Mouse (Mus musculus): ENCODE measurements at regions not wholly inside any gene's neighbourhood (a gene's known extent, or its start where the extent isn't known, plus 50 kb on each side); places are given as distances from the start of the nearest gene placed in this dataset.

- Histone ChIP-seq H3K9me3 (ENCODE audit: control insufficient read depth, low read length) (no peaks in the 10 kb centered on the region), H3K9ac (ENCODE audit: low read depth, low read length) (no peak overlapping the region), H3K4me3 (ENCODE audit: low read length) (no peak overlapping the region), H3K27me3 (ENCODE audit: control insufficient read depth, insufficient read depth, low read length) (no peaks in the 10 kb centered on the region), H3K36me3 (ENCODE audit: control insufficient read depth, insufficient read depth, low read length) (no peaks in the 10 kb centered on the region), H3K4me2 (replicated peaks; ENCODE audit: low read depth, low read length) (no peak overlapping the region), H3K4me1 (ENCODE audit: control insufficient read depth, insufficient read depth, low read length) (no peaks in the 10 kb centered on the region), H3K27ac (ENCODE audit: low read depth, low read length) (no peak overlapping the region)
- 91% methylated on average over 7 of the region's 7 CpGs for WGBS
- ATAC-seq (ENCODE audit: low FRiP score, low TSS enrichment) = no peak
These were observed 72.9 kb upstream of the Vstm2b start for GRCm38 (mm10) chr7:40825141-40825742.

- no peaks in the 10 kb centered on the region for H3K4me1 ChIP-seq (ENCODE audit: control insufficient read depth, insufficient read depth, low read length)
- no peak overlapping the region for H3K4me3 ChIP-seq (ENCODE audit: low read length)
- no peak overlapping the region for H3K9ac ChIP-seq (ENCODE audit: low read depth, low read length)
- WGBS = 91% methylated on average over 5 of the region's 5 CpGs
- no peaks in the 10 kb centered on the region for H3K9me3 ChIP-seq (ENCODE audit: control insufficient read depth, low read length)
- H3K36me3 ChIP-seq (ENCODE audit: control insufficient read depth, insufficient read depth, low read length) = no peaks in the 10 kb centered on the region
- no peak overlapping the region for H3K27ac ChIP-seq (ENCODE audit: low read depth, low read length)
- no peak for ATAC-seq (ENCODE audit: low FRiP score, low TSS enrichment)
- no peak overlapping the region for H3K4me2 ChIP-seq (replicated peaks; ENCODE audit: low read depth, low read length)
- H3K27me3 ChIP-seq (ENCODE audit: control insufficient read depth, insufficient read depth, low read length) = no peaks in the 10 kb centered on the region
These were observed 68.6 kb upstream of the Vstm2b start for GRCm38 (mm10) chr7:40829526-40829925.

- no peak overlapping the region for H3K4me3 ChIP-seq (ENCODE audit: low read length)
- H3K4me1 ChIP-seq (ENCODE audit: control insufficient read depth, insufficient read depth, low read length) = no peaks in the 10 kb centered on the region
- no peaks in the 10 kb centered on the region for H3K36me3 ChIP-seq (ENCODE audit: control insufficient read depth, insufficient read depth, low read length)
- no peak overlapping the region for H3K9ac ChIP-seq (ENCODE audit: low read depth, low read length)
- WGBS = 85% methylated on average over 4 of the region's 4 CpGs
- H3K9me3 ChIP-seq (ENCODE audit: control insufficient read depth, low read length) = no peaks in the 10 kb centered on the region
- no peak for ATAC-seq (ENCODE audit: low FRiP score, low TSS enrichment)
- no peak overlapping the region for H3K4me2 ChIP-seq (replicated peaks; ENCODE audit: low read depth, low read length)
- H3K27ac ChIP-seq (ENCODE audit: low read depth, low read length) = no peak overlapping the region
- no peaks in the 10 kb centered on the region for H3K27me3 ChIP-seq (ENCODE audit: control insufficient read depth, insufficient read depth, low read length)
These were observed 66.5 kb upstream of the Vstm2b start for GRCm38 (mm10) chr7:40831583-40831982.

- Histone ChIP-seq H3K4me1 (ENCODE audit: control insufficient read depth, insufficient read depth, low read length) (no peaks in the 10 kb centered on the region), H3K4me2 (replicated peaks; ENCODE audit: low read depth, low read length) (no peak overlapping the region), H3K4me3 (ENCODE audit: low read length) (no peak overlapping the region), H3K27ac (ENCODE audit: low read depth, low read length) (no peak overlapping the region), H3K36me3 (ENCODE audit: control insufficient read depth, insufficient read depth, low read length) (no peaks in the 10 kb centered on the region), H3K27me3 (ENCODE audit: control insufficient read depth, insufficient read depth, low read length) (no peaks in the 10 kb centered on the region), H3K9ac (ENCODE audit: low read depth, low read length) (no peak overlapping the region), H3K9me3 (ENCODE audit: control insufficient read depth, low read length) (0 out of 2 replicates have a peak, but pooled peaks cover 2% of the 10 kb centered on the region)
- no peak for ATAC-seq (ENCODE audit: low FRiP score, low TSS enrichment)
- WGBS = 88% methylated on average over 8 of the region's 8 CpGs
These were observed 55.7 kb upstream of the Vstm2b start for GRCm38 (mm10) chr7:40842344-40842992.

GRCm38 (mm10) chr7:40846512-40846911 is 51.6 kb upstream of the Vstm2b start:
- no peaks in the 10 kb centered on the region for H3K4me1 ChIP-seq (ENCODE audit: control insufficient read depth, insufficient read depth, low read length)
- ATAC-seq (ENCODE audit: low FRiP score, low TSS enrichment) = no peak
- H3K9ac ChIP-seq (ENCODE audit: low read depth, low read length) = no peak overlapping the region
- H3K9me3 ChIP-seq (ENCODE audit: control insufficient read depth, low read length) = 0 out of 2 replicates have a peak, but pooled peaks cover 2% of the 10 kb centered on the region
- H3K36me3 ChIP-seq (ENCODE audit: control insufficient read depth, insufficient read depth, low read length) = no peaks in the 10 kb centered on the region
- no peak overlapping the region for H3K27ac ChIP-seq (ENCODE audit: low read depth, low read length)
- no peaks in the 10 kb centered on the region for H3K27me3 ChIP-seq (ENCODE audit: control insufficient read depth, insufficient read depth, low read length)
- H3K4me2 ChIP-seq (replicated peaks; ENCODE audit: low read depth, low read length) = no peak overlapping the region
- H3K4me3 ChIP-seq (ENCODE audit: low read length) = no peak overlapping the region
- WGBS = 85% methylated on average over 6 of the region's 6 CpGs
